Mouse (Mus musculus) heart, adult 2 months (tissue): ENCODE data around the gene Osbp2.

Experiments used
- CTCF ChIP-seq: fragments of 200-600 bp; IDR thresholded peaks from 2 replicates; pipeline ENCODE4 v1.8.1; 2022; ENCODE audit warnings: antibody characterized with exemption, mild to moderate bottlenecking, moderate library complexity
- EP300 ChIP-seq: fragments of 200-500 bp; IDR thresholded peaks from 2 replicates; pipeline ENCODE4 v1.6.1; 2011; ENCODE audit warnings: low read depth, low read length, control low read depth; ENCODE audit not compliant: insufficient read depth
- POLR2A ChIP-seq: fragments of 200-500 bp; IDR thresholded peaks from 2 replicates; pipeline ENCODE4 v1.6.1; 2011; ENCODE audit warnings: mild to moderate bottlenecking, low read depth, low read length, control low read depth; ENCODE audit not compliant: insufficient read depth

- no peak for TF ChIP-seq CTCF
- TF ChIP-seq EP300: no peak
- no peak for TF ChIP-seq POLR2A
These were observed 178.8 kb downstream of the Osbp2 start for GRCm38 (mm10) chr11:3684723-3685430.
